Mouse (Mus musculus) testis, adult 2 months (tissue): ENCODE measurements at regions not wholly inside any gene's neighbourhood (a gene's known extent, or its start where the extent isn't known, plus 50 kb on each side); places are given as distances from the start of the nearest gene placed in this dataset.

Experiments used
- H3K27ac ChIP-seq: fragments of 200-500 bp; 2 replicates; pipeline ENCODE4 v1.5.1; 2012; ENCODE audit warnings: low read depth, low read length; ENCODE audit not compliant: control insufficient read depth, insufficient read depth
- H3K27me3 ChIP-seq: fragments of 200-500 bp; 2 replicates; pipeline ENCODE4 v1.6.1; 2012; ENCODE audit warnings: mild to moderate bottlenecking, low read length, moderate library complexity; ENCODE audit not compliant: control insufficient read depth, insufficient read depth
- H3K36me3 ChIP-seq: fragments of 200-500 bp; 2 replicates; pipeline ENCODE4 v1.6.1; 2012; ENCODE audit warnings: mild to moderate bottlenecking, low read length; ENCODE audit not compliant: control insufficient read depth, insufficient read depth
- H3K4me1 ChIP-seq: fragments of 200-500 bp; 2 replicates; pipeline ENCODE4 v1.6.1; 2012; ENCODE audit warnings: low read length; ENCODE audit not compliant: control insufficient read depth, insufficient read depth
- H3K4me3 ChIP-seq: fragments of 200-500 bp; 2 replicates; pipeline ENCODE4 v1.5.1; 2012; ENCODE audit warnings: low read depth, mild to moderate bottlenecking, low read length, moderate library complexity, mixed read lengths; ENCODE audit not compliant: control insufficient read depth
- CTCF ChIP-seq: fragments of 200-500 bp; IDR thresholded peaks from 2 replicates; pipeline ENCODE4 v1.5.1; 2012; ENCODE audit warnings: low read depth, mild to moderate bottlenecking, inconsistent platforms, low read length, moderate library complexity; ENCODE audit not compliant: control insufficient read depth, insufficient read depth, insufficient replicate concordance
- POLR2A ChIP-seq: fragments of 200-500 bp; IDR thresholded peaks from 2 replicates; pipeline ENCODE4 v1.6.1; 2012; ENCODE audit warnings: low read depth, mild to moderate bottlenecking, inconsistent platforms, low read length, moderate library complexity; ENCODE audit not compliant: control insufficient read depth

GRCm38 (mm10) chr3:54634456-54634855 is 58.2 kb upstream of the Supt20 start:
- Histone ChIP-seq H3K36me3 (no peaks in the 10 kb centered on the region), H3K27ac (no peak overlapping the region), H3K4me1 (peaks cover 9% of the 10 kb centered on the region; the same call in 1 of the 2 replicates), H3K27me3 (no peaks in the 10 kb centered on the region), H3K4me3 (peak overlapping the region; percentile 62)
- TF ChIP-seq POLR2A (0 out of 2 replicates have a peak, but pooled peaks have one; percentile 31), CTCF (no peak)
